Mouse (Mus musculus): ENCODE results near the gene Gm49661. TPM values are rescaled to one million over a fixed set of nuclear protein-coding genes. Genes with fewer than 3 reads are reported as not detected.
A peak's percentile ranks its signal among the peaks of the same experiment; 100 is the strongest.

Gm49661 gene
- polyA plus RNA-seq, 1 experiment from 2014 or later, result 1.1 TPM

DNA sequence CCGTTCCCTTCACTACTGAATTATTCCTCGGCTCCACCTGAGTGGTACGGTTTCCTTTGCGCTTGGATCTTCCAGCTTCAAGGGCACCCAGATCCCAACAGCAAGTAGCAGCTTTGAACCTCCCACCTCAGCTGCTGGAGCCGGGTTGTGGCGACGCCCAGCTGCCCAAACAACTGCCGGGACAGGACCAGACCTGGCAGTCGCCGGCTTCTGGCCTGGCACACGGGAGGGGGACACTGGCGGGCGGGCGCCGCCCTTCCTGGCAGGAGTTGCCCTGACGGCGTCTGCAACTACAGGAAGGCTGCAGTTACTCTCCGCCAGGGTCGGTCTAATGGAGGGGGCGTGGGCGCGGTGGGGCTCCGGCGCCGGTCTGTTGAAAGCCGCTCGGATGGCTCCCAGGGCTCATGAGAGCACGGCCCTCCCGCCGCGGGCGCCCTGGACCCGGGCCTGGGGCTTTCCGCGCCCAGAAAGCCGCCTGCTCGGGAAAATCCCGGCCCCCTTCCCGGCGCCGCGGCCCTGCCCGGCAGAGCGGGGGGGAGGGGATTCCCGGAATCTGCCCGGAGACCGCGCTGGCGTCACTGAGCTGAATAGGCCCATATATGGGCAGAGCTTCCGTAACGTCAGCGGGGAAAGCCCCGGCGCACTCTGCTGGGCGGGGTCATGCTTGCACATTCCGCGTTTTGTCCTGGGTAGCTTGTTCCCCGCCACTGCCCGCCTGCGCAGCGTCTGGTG is 7.0 kb upstream of the Gm49661 start:
- Histone ChIP-seq H3K36me3 (ENCODE audit: insufficient read depth, low read length) (peaks cover 3% of the 10 kb centered on the region; the same call in 1 of the 2 replicates), H3K27me3 (replicated peaks; ENCODE audit: insufficient read depth, low read length) (no peaks in the 10 kb centered on the region), H3K4me2 (replicated peaks; ENCODE audit: low read depth, low read length) (peak overlapping the region; percentile 89), H3K9me3 (ENCODE audit: low read length) (no peaks in the 10 kb centered on the region), H3K9ac (replicated peaks; ENCODE audit: low read depth) (peak overlapping the region; percentile 96), H3K4me3 (ENCODE audit: low read depth, low read length) (peak overlapping the region; percentile 93), H3K4me1 (ENCODE audit: insufficient read depth, low read depth, low read length) (peaks cover 19% of the 10 kb centered on the region), H3K27ac (ENCODE audit: low read length) (peak overlapping the region; percentile 99)
- TF ChIP-seq CTCF (IDR thresholded peaks at IDR 0.05) (peak; percentile 17; the same call in 1 of the 2 replicates), EP300 (IDR thresholded peaks at IDR 0.05) (peak; percentile 62)
- under 1% methylated on average over 53 of the region's 61 CpGs for WGBS
- peak; percentile 69 for ATAC-seq
- peak; percentile 98 for DNase-seq (ENCODE audit: low spot score)

DNA sequence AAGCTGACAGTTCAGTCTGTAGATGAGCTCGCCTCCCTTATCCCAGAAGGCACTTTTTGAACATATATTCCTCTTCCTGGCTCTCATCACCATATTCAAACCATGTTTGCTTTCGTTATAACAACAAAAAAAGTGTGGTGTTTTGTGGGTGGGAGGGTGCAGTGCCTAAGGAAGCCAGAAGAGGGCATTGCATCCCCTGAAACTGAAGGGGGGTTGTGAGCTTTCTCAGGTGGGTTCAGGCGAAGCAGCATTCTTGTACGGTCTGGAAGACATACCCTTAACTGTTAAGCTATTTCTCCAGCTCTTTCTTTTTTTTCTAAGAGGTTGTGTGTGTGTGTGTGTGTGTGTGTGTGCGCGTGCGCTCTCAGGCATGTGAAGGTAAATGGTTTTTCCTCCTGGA is 6.2 kb upstream of the Gm49661 start:
- peak overlapping the region; percentile 99 for H3K27ac ChIP-seq (ENCODE audit: low read length)
- H3K36me3 ChIP-seq (ENCODE audit: insufficient read depth, low read length), result peaks cover 3% of the 10 kb centered on the region; the same call in 1 of the 2 replicates
- H3K27me3 ChIP-seq (replicated peaks; ENCODE audit: insufficient read depth, low read length), result no peaks in the 10 kb centered on the region
- no peak overlapping the region for H3K9ac ChIP-seq (replicated peaks; ENCODE audit: low read depth)
- WGBS, result 26% methylated on average over 7 of the region's 7 CpGs
- H3K4me3 ChIP-seq (ENCODE audit: low read depth, low read length), result peak overlapping the region; percentile 93
- H3K9me3 ChIP-seq (ENCODE audit: low read length), result no peaks in the 10 kb centered on the region
- no peak for ATAC-seq
- DNase-seq (ENCODE audit: low spot score), result peak; percentile 86
- H3K4me2 ChIP-seq (replicated peaks; ENCODE audit: low read depth, low read length), result peak overlapping the region; percentile 89
- TF ChIP-seq EP300 (IDR thresholded peaks at IDR 0.05), result no peak; the same call in 1 of the 2 replicates
- TF ChIP-seq CTCF (IDR thresholded peaks at IDR 0.05), result peak; percentile 94
- H3K4me1 ChIP-seq (ENCODE audit: insufficient read depth, low read depth, low read length), result peaks cover 16% of the 10 kb centered on the region; the same call in 1 of the 2 replicates

DNA sequence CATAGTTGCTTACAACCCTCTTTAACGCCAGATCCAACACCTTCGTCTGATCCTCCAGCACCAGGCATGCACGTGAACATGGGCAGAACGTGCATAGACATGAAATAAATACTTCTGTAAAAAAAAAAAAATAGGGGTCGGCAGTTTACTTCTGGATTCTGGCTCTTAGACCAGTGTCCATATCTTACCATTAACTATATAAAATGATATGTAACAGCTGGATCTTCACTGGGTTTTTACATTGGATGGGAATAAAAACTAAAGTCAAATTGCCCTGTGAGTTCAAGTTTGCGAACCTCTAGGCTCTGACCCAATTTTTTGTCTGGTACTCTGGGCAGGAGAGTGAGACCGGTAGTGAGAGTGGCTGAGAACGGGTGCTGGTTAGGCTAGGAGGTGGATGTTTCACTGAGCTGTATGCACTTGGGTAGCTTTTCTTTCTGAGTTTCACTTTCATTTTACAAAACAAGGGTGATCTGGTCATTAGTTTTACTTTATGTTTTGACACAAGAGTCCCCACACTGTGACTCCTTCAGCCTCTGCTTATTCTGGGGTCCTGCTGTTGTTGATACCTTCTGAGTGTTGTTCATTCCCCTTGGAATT is 5.4 kb upstream of the Gm49661 start:
- no peak overlapping the region for H3K4me3 ChIP-seq (ENCODE audit: low read depth, low read length)
- peak overlapping the region; percentile 99; the same call in 1 of the 2 replicates for H3K27ac ChIP-seq (ENCODE audit: low read length)
- no peak for TF ChIP-seq CTCF (IDR thresholded peaks at IDR 0.05)
- no peak for TF ChIP-seq EP300 (IDR thresholded peaks at IDR 0.05)
- no peaks in the 10 kb centered on the region for H3K27me3 ChIP-seq (replicated peaks; ENCODE audit: insufficient read depth, low read length)
- ATAC-seq (no peak), DNase-seq (ENCODE audit: low spot score) (no peak)
- WGBS, result 74% methylated on average over 8 of the region's 8 CpGs
- H3K9me3 ChIP-seq (ENCODE audit: low read length), result no peaks in the 10 kb centered on the region
- peaks cover 19% of the 10 kb centered on the region; the same call in 1 of the 2 replicates for H3K4me1 ChIP-seq (ENCODE audit: insufficient read depth, low read depth, low read length)
- peaks cover 3% of the 10 kb centered on the region; the same call in 1 of the 2 replicates for H3K36me3 ChIP-seq (ENCODE audit: insufficient read depth, low read length)
- H3K9ac ChIP-seq (replicated peaks; ENCODE audit: low read depth), result no peak overlapping the region
- no peak overlapping the region for H3K4me2 ChIP-seq (replicated peaks; ENCODE audit: low read depth, low read length)

DNA sequence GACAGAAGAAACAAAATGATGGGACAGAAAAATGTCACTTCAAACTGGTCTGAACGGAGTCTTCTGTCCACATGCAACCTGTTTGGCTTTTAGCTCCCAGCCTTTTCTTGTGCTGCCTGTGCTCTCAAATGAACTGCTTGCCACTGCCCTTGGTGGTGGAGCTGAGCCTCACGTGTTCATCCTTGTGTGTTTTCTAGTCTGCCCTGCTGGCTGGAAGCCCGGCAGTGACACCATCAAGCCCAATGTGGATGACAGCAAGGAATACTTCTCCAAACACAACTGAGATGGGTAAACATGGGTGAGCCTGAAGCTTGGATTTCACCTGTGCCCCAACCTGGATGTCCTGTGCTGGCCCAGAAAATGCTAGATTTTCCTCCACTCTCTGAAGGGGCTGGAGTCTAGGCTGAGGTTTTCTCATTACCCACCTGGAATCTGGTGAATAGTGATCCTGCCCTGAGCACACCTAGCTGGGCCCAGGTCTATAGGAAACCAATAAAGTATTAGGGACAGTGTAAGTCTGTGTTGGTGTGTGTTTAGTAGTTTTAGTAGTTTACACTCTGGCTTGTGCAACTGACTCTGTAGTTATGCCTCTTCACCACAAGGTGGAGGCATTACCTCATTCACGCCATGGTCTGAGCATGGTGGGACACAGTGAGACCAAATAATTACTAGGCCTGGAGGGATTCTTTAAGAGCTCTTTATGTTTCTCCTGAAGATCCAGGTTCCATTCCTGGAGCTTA is 4.7 kb upstream of the Gm49661 start:
- ATAC-seq, result no peak
- Histone ChIP-seq H3K27me3 (replicated peaks; ENCODE audit: insufficient read depth, low read length) (no peaks in the 10 kb centered on the region), H3K4me1 (ENCODE audit: insufficient read depth, low read depth, low read length) (peaks cover 12% of the 10 kb centered on the region; the same call in 1 of the 2 replicates), H3K9me3 (ENCODE audit: low read length) (no peaks in the 10 kb centered on the region), H3K4me2 (replicated peaks; ENCODE audit: low read depth, low read length) (no peak overlapping the region), H3K4me3 (ENCODE audit: low read depth, low read length) (no peak overlapping the region), H3K27ac (ENCODE audit: low read length) (no peak overlapping the region), H3K36me3 (ENCODE audit: insufficient read depth, low read length) (peaks cover 3% of the 10 kb centered on the region; the same call in 1 of the 2 replicates), H3K9ac (replicated peaks; ENCODE audit: low read depth) (no peak overlapping the region)
- peak; percentile 91 for DNase-seq (ENCODE audit: low spot score)
- WGBS, result 53% methylated on average over 4 of the region's 4 CpGs
- TF ChIP-seq CTCF (IDR thresholded peaks at IDR 0.05), result peak; percentile 96
- no peak for TF ChIP-seq EP300 (IDR thresholded peaks at IDR 0.05)

DNA sequence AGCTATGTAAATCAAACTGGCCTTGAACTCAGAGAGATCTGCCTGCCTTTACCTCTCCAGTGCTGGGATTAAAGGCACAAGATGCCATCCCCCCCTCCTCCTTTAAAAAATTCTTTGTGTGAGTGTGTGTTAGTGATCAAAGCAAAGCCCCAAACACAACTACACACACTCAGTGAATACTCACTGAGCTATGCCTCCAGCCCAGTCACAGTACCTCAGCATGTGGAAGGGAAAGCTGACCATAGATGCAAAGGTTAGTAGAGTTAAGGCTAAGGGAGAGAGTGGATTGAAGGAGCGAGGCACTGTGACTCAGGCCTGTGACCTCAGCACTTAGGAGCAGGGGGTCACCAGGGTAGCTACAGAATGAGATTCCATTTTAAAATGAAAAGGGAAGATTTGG is 3.8 kb upstream of the Gm49661 start:
- no peak overlapping the region for H3K9ac ChIP-seq (replicated peaks; ENCODE audit: low read depth)
- H3K4me1 ChIP-seq (ENCODE audit: insufficient read depth, low read depth, low read length), result peaks cover 14% of the 10 kb centered on the region; the same call in 1 of the 2 replicates
- H3K9me3 ChIP-seq (ENCODE audit: low read length), result no peaks in the 10 kb centered on the region
- no peak overlapping the region for H3K4me2 ChIP-seq (replicated peaks; ENCODE audit: low read depth, low read length)
- TF ChIP-seq EP300 (IDR thresholded peaks at IDR 0.05) (no peak), CTCF (IDR thresholded peaks at IDR 0.05) (no peak)
- no peaks in the 10 kb centered on the region for H3K27me3 ChIP-seq (replicated peaks; ENCODE audit: insufficient read depth, low read length)
- ATAC-seq, result no peak
- no peak overlapping the region for H3K27ac ChIP-seq (ENCODE audit: low read length)
- no peak for DNase-seq (ENCODE audit: low spot score)
- peaks cover 3% of the 10 kb centered on the region; the same call in 1 of the 2 replicates for H3K36me3 ChIP-seq (ENCODE audit: insufficient read depth, low read length)
- WGBS, result 83% methylated on average over 1 of the region's 1 CpGs
- no peak overlapping the region for H3K4me3 ChIP-seq (ENCODE audit: low read depth, low read length)

DNA sequence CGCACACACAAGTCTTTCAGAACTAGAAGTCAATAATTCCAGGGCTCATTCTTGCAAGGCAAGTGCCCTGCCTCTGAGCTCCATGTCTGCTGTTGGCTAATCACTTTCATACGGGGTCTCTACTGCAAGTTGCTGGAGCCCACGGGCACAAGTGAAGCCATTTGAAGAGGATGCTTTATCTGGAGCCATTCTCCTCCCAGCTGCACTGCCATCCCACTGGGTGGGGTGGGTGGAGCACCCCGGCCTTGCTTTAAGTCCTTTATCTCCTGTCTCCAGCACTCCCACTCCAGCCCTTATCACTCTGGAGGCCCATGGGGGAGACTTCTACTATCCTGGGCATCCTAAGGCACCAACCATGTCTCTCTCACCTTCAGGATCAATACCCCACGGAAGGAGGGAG is 1.7 kb upstream of the Gm49661 start:
- H3K27me3 ChIP-seq (replicated peaks; ENCODE audit: insufficient read depth, low read length), result no peaks in the 10 kb centered on the region
- DNase-seq (ENCODE audit: low spot score) (no peak), ATAC-seq (no peak)
- H3K4me3 ChIP-seq (ENCODE audit: low read depth, low read length), result 0 out of 2 replicates have a peak overlapping the region, but pooled peaks have one; percentile 51
- H3K4me1 ChIP-seq (ENCODE audit: insufficient read depth, low read depth, low read length), result peaks cover 18% of the 10 kb centered on the region; the same call in 1 of the 2 replicates
- TF ChIP-seq CTCF (IDR thresholded peaks at IDR 0.05), result no peak
- TF ChIP-seq EP300 (IDR thresholded peaks at IDR 0.05), result no peak
- 61% methylated on average over 5 of the region's 5 CpGs for WGBS
- H3K9ac ChIP-seq (replicated peaks; ENCODE audit: low read depth), result no peak overlapping the region
- no peaks in the 10 kb centered on the region for H3K9me3 ChIP-seq (ENCODE audit: low read length)
- H3K27ac ChIP-seq (ENCODE audit: low read length), result no peak overlapping the region
- H3K36me3 ChIP-seq (ENCODE audit: insufficient read depth, low read length), result peaks cover 3% of the 10 kb centered on the region; the same call in 1 of the 2 replicates
- H3K4me2 ChIP-seq (replicated peaks; ENCODE audit: low read depth, low read length), result peak overlapping the region; percentile 87; the same call in 1 of the 2 replicates
